Mouse (Mus musculus): ENCODE measurements around the gene Mpig6b. TPM values are rescaled to one million over a fixed set of nuclear protein-coding genes. Genes with fewer than 3 reads are reported as not detected.

Gene Mpig6b
- polyA plus RNA-seq, 1 experiment from 2014 or later, result 0.52 TPM

DNA sequence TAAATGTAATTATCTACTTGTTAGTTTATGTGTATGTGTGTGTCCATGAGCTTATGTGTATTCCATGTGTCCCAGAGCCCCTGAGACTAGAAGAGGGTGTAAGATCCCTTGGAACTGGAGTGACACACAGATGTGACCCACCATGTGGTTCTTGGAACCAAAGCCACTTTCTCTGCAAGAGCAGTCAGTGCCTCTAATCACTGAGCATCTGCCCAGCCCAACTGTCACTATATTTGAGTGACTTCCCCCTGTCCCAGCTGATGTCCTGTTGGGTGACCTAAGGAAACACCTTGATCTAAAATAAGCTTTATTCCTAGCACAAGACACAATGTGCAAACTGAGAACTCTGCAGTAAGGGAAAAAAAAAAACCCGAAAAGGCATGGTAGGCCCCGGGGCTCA lies 37.7 kb downstream of the Mpig6b start:
- peaks cover 25% of the 10 kb centered on the region for H3K4me1 ChIP-seq (ENCODE audit: insufficient read depth, low read length)
- H3K4me2 ChIP-seq (replicated peaks; ENCODE audit: low read depth, low read length), result no peak overlapping the region
- H3K36me3 ChIP-seq (ENCODE audit: insufficient read depth, low read length), result no peaks in the 10 kb centered on the region
- no peak overlapping the region for H3K9ac ChIP-seq (replicated peaks; ENCODE audit: low read length)
- ATAC-seq (ENCODE audit: low FRiP score, low TSS enrichment), result no peak
- no peaks in the 10 kb centered on the region for H3K27me3 ChIP-seq (ENCODE audit: insufficient read depth, low read length)
- no peak overlapping the region for H3K27ac ChIP-seq (ENCODE audit: low read length)
- WGBS, result 59% methylated on average over 2 of the region's 2 CpGs
- no peaks in the 10 kb centered on the region for H3K9me3 ChIP-seq (ENCODE audit: low read length)
- H3K4me3 ChIP-seq (ENCODE audit: low read length), result no peak overlapping the region

DNA sequence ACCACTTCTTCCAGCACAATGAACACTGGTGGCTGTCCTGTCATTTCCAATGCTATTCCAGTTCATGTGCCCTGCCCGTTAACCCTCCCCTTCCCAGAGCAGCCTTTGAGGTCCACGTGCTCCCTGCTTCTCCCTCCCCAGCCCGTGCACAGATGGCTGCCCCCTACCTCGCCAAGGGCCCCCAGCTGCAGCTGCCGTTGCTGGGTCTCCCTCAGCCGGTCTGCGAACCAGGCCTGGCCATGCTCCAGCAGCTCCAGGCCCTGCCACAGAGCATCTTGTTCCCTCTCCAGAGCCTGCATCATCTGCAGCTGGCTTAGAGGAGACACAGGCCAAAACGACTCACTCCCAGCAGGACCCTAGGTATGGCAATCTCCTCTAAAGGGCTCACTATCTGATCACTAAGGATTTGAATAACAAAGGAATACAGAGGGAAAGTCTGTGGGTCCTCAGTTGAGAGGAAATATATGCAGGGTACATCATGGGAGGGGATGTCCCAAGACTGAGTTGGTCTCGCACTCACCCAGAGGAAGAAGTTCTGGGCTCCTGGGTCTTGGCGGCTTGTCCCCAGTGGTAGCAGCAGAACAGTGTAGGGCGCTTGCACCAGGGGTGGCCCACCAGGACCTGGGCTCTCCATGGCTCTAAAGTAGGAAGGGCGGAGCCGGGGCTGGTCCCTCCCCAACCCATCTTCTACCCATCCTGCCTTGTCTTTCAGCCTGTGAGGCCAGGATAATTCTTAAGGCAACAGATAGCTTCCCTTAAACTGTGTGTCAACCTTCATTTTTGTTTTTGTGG lies 38.5 kb downstream of the Mpig6b start, which contains the start of gene Sapcd1:
Gene Sapcd1 (minus strand): TSS at position 740 of the 792 bp plus-strand sequence.
- 35% methylated on average over 13 of the region's 13 CpGs for WGBS
- H3K9me3 ChIP-seq (ENCODE audit: low read length), result no peaks in the 10 kb centered on the region
- peak within 1 kb of the TSS; percentile 35; the same call in 1 of the 2 replicates for H3K27ac ChIP-seq (ENCODE audit: low read length)
- H3K36me3 ChIP-seq (ENCODE audit: insufficient read depth, low read length), result no peaks in the 10 kb centered on the region
- H3K9ac ChIP-seq (replicated peaks; ENCODE audit: low read length), result peak within 1 kb of the TSS; percentile 42
- H3K27me3 ChIP-seq (ENCODE audit: insufficient read depth, low read length), result no peaks in the 10 kb centered on the region
- ATAC-seq (ENCODE audit: low FRiP score, low TSS enrichment), result peak; percentile 46
- H3K4me3 ChIP-seq (ENCODE audit: low read length), result no peak within 1 kb of the TSS
- 0 out of 2 replicates have a peak within 1 kb of the TSS, but pooled peaks have one; percentile 12 for H3K4me2 ChIP-seq (replicated peaks; ENCODE audit: low read depth, low read length)
- peaks cover 25% of the 10 kb centered on the region for H3K4me1 ChIP-seq (ENCODE audit: insufficient read depth, low read length)

DNA sequence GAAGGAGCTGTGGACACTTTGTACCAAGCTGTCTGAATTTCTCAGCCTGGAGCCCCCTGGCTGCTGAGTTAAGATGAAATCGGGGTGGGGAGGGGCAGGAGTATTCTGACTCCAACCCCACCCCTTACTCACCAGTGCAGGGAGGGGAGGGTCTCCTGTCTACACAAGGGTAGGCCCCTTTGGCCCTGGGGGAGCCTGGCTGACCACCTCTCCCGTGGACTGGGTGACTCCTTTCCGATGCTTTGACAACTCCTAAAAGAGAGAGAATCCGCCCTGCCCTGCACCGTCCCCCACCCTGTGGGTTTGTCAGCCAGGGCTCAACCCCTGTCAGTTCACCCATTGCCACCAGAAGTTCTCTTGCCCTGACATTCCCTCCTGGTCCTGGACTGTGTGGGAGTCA lies 39.8 kb downstream of the Mpig6b start:
- Histone ChIP-seq H3K9me3 (ENCODE audit: low read length) (no peaks in the 10 kb centered on the region), H3K27me3 (ENCODE audit: insufficient read depth, low read length) (no peaks in the 10 kb centered on the region), H3K36me3 (ENCODE audit: insufficient read depth, low read length) (no peaks in the 10 kb centered on the region), H3K9ac (replicated peaks; ENCODE audit: low read length) (peak overlapping the region; percentile 7), H3K27ac (ENCODE audit: low read length) (no peak overlapping the region), H3K4me2 (replicated peaks; ENCODE audit: low read depth, low read length) (no peak overlapping the region), H3K4me3 (ENCODE audit: low read length) (no peak overlapping the region), H3K4me1 (ENCODE audit: insufficient read depth, low read length) (peaks cover 30% of the 10 kb centered on the region)
- ATAC-seq (ENCODE audit: low FRiP score, low TSS enrichment), result no peak
- 62% methylated on average over 5 of the region's 5 CpGs for WGBS

DNA sequence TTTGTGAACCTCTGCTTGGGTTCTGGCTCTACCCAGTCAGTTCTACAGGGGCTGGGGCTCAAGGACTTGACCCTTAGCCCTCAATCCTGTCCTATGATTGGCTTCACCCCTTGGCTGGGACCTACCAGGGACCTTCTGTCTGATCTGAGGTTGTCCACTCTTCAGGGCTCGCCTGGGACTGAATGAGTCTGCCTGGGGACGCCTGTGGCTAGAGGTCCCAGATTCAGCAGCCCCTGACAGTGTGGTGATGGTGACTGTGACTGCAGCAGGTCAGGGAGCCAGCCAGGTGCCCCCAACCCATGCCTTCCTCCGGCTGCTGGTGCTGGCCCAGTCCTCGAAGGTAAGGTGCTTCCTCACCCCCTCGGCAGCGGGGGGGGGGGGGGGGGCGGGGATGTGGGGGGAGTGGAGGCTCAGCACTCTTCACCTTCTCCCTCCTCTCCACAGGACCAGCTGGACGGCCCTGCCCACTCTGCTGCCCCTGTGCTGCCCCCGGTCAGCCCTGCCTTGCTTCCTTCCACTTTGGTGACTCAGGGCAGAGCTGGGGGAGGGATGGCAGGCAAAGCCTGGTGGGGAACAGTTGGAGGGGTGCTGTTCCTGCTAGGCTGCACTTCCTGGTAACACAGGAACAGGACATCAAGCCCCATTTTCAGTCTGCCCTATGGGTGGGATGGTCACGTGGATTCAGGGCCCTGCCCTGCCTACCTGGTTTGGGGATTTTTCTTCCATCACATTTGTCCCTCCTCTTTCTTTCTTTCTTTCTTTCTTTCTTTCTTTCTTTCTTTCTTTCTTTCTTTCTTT lies 41.1 kb downstream of the Mpig6b start:
- no peak overlapping the region for H3K4me3 ChIP-seq (ENCODE audit: low read length)
- H3K36me3 ChIP-seq (ENCODE audit: insufficient read depth, low read length), result no peaks in the 10 kb centered on the region
- no peak overlapping the region for H3K4me2 ChIP-seq (replicated peaks; ENCODE audit: low read depth, low read length)
- no peak for ATAC-seq (ENCODE audit: low FRiP score, low TSS enrichment)
- H3K9me3 ChIP-seq (ENCODE audit: low read length), result no peaks in the 10 kb centered on the region
- no peak overlapping the region for H3K9ac ChIP-seq (replicated peaks; ENCODE audit: low read length)
- H3K27me3 ChIP-seq (ENCODE audit: insufficient read depth, low read length), result no peaks in the 10 kb centered on the region
- H3K27ac ChIP-seq (ENCODE audit: low read length), result no peak overlapping the region
- peaks cover 30% of the 10 kb centered on the region for H3K4me1 ChIP-seq (ENCODE audit: insufficient read depth, low read length)
- WGBS, result 69% methylated on average over 5 of the region's 10 CpGs

DNA sequence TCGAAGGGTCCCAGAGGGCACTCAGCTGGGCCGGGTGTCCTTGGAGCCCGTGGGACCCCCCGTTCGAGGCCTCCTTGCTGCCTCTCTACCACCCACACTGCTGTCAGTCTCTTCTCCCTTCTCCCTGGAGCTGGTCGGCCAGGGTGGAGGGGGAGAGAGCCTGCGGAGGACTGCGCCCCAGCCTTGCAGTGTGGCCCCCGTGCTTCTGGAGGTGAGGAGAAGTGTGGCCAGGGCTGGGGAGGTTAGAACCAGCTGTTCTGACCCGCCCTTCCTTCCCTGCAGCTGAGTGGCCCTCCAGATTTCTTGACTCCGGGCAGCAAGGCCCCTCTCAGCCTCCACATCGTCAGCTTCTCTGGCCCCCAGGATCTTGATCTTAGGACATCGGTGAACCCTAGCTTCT lies 41.7 kb downstream of the Mpig6b start:
- Histone ChIP-seq H3K9me3 (ENCODE audit: low read length) (no peaks in the 10 kb centered on the region), H3K36me3 (ENCODE audit: insufficient read depth, low read length) (no peaks in the 10 kb centered on the region), H3K4me3 (ENCODE audit: low read length) (no peak overlapping the region), H3K27me3 (ENCODE audit: insufficient read depth, low read length) (no peaks in the 10 kb centered on the region), H3K9ac (replicated peaks; ENCODE audit: low read length) (peak overlapping the region; percentile 36; the same call in 1 of the 2 replicates), H3K4me2 (replicated peaks; ENCODE audit: low read depth, low read length) (no peak overlapping the region), H3K4me1 (ENCODE audit: insufficient read depth, low read length) (peaks cover 26% of the 10 kb centered on the region), H3K27ac (ENCODE audit: low read length) (0 out of 2 replicates have a peak overlapping the region, but pooled peaks have one; percentile 42)
- 75% methylated on average over 12 of the region's 13 CpGs for WGBS
- ATAC-seq (ENCODE audit: low FRiP score, low TSS enrichment), result no peak

DNA sequence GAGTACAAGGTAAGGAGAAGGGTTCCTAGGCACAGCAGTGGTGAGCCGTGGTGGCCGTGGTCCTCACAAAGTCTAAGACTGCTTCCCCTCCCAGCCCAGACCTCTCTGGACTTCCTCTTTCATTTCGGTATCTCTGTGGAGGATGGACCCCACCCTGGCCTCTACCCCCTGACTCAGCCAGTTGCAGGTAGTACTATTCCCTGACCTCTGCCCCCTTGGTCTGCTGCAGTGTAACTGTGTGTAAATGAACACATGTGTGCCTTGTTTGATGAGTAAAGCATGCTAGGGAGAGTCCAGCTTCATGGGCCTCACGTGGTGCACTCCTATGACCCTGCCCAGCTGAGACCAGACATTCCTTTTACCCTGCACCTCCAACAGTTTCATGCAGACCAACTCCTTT lies 42.2 kb downstream of the Mpig6b start:
- Histone ChIP-seq H3K27me3 (ENCODE audit: insufficient read depth, low read length) (no peaks in the 10 kb centered on the region), H3K4me1 (ENCODE audit: insufficient read depth, low read length) (peaks cover 26% of the 10 kb centered on the region), H3K9ac (replicated peaks; ENCODE audit: low read length) (peak overlapping the region; percentile 36; the same call in 1 of the 2 replicates), H3K27ac (ENCODE audit: low read length) (0 out of 2 replicates have a peak overlapping the region, but pooled peaks have one; percentile 42), H3K4me2 (replicated peaks; ENCODE audit: low read depth, low read length) (no peak overlapping the region), H3K4me3 (ENCODE audit: low read length) (no peak overlapping the region), H3K9me3 (ENCODE audit: low read length) (no peaks in the 10 kb centered on the region), H3K36me3 (ENCODE audit: insufficient read depth, low read length) (no peaks in the 10 kb centered on the region)
- no peak for ATAC-seq (ENCODE audit: low FRiP score, low TSS enrichment)
- WGBS, result 60% methylated on average over 4 of the region's 4 CpGs

DNA sequence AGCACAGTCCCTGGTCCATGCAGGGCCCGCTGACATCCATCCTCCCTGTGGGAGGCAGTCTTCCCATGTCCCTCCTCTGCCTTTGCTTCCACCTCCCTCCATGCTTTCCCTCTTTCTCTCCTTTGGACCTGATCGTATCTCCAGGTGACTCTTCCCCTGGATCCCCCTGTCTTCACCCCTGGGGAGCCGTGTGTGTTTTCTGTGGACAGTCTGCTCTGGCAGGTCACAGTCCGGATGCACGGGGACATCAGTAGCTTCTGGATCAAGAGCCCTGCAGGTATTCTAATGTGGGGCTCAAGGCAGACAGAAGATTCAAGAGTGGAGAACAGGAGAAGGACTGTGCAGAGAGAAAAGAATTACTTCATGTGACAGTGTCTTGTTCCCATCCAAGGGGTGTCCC lies 42.8 kb downstream of the Mpig6b start:
- no peak for ATAC-seq (ENCODE audit: low FRiP score, low TSS enrichment)
- H3K27ac ChIP-seq (ENCODE audit: low read length), result no peak overlapping the region
- no peak overlapping the region for H3K9ac ChIP-seq (replicated peaks; ENCODE audit: low read length)
- H3K4me3 ChIP-seq (ENCODE audit: low read length), result no peak overlapping the region
- WGBS, result 78% methylated on average over 5 of the region's 5 CpGs
- H3K27me3 ChIP-seq (ENCODE audit: insufficient read depth, low read length), result no peaks in the 10 kb centered on the region
- H3K9me3 ChIP-seq (ENCODE audit: low read length), result no peaks in the 10 kb centered on the region
- H3K4me2 ChIP-seq (replicated peaks; ENCODE audit: low read depth, low read length), result no peak overlapping the region
- no peaks in the 10 kb centered on the region for H3K36me3 ChIP-seq (ENCODE audit: insufficient read depth, low read length)
- H3K4me1 ChIP-seq (ENCODE audit: insufficient read depth, low read length), result peaks cover 26% of the 10 kb centered on the region

DNA sequence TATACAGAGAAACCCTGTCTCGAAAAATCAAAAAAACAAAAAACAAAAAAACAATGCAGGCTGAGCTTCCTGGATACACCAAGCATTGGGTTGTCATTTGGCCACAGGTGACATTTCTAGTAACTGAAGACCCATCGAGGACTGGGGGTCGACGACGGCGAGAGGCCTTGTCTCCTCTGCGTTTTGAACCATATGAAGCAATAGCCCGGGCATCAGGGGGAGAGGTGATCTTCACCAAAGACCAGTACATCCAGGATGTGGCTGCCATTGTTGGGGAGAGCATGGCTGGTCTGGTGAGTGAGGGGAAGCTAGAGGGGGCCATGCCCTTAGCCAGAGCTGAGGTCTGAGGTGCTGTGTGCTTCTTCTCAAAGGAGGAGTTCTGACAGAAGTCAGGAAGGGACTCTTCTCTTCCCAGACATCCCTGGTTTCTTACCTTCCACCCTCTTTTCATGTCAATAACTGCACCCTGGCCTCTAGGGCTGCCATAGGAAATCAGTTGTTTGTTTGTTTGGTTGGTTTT lies 43.4 kb downstream of the Mpig6b start:
- Histone ChIP-seq H3K4me2 (replicated peaks; ENCODE audit: low read depth, low read length) (no peak overlapping the region), H3K27ac (ENCODE audit: low read length) (peak overlapping the region; percentile 55), H3K4me1 (ENCODE audit: insufficient read depth, low read length) (peaks cover 26% of the 10 kb centered on the region), H3K9me3 (ENCODE audit: low read length) (no peaks in the 10 kb centered on the region), H3K27me3 (ENCODE audit: insufficient read depth, low read length) (no peaks in the 10 kb centered on the region), H3K4me3 (ENCODE audit: low read length) (no peak overlapping the region), H3K36me3 (ENCODE audit: insufficient read depth, low read length) (no peaks in the 10 kb centered on the region), H3K9ac (replicated peaks; ENCODE audit: low read length) (no peak overlapping the region)
- ATAC-seq (ENCODE audit: low FRiP score, low TSS enrichment), result no peak
- WGBS, result 91% methylated on average over 8 of the region's 8 CpGs

DNA sequence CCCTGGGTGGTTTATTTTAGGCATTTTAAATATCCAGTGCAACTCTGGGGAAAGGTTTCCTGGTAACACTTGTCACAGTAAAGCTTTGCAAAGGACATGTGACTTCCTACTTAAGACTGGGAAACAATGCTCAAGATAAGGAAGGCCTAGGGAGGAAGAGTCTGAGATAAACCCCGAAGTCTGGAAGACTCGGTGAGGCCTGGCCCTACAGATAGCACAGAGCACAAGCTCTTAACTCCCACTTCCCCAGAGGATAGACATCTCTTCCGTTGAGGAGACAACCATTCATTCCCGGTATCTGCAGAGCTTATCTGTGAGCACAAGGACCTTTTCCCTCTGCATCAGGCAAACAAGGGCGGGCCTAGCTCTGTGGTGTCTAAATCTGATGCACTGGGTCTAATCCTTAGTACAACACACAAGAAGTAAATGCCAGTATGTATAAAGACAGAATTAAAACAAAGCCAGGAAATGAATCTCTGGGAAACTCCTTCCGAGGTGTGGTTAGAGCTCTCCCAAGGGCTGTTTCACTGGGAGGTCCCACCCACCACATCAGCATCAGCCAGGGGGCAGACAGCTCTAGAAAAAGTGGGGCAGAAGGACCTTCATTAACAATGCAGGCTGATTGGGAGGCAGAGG lies 44.0 kb downstream of the Mpig6b start:
- peak overlapping the region; percentile 29; the same call in 1 of the 2 replicates for H3K9ac ChIP-seq (replicated peaks; ENCODE audit: low read length)
- H3K4me1 ChIP-seq (ENCODE audit: insufficient read depth, low read length), result peaks cover 20% of the 10 kb centered on the region
- H3K36me3 ChIP-seq (ENCODE audit: insufficient read depth, low read length), result no peaks in the 10 kb centered on the region
- ATAC-seq (ENCODE audit: low FRiP score, low TSS enrichment), result no peak
- WGBS, result 50% methylated on average over 6 of the region's 6 CpGs
- no peaks in the 10 kb centered on the region for H3K9me3 ChIP-seq (ENCODE audit: low read length)
- peak overlapping the region; percentile 84 for H3K27ac ChIP-seq (ENCODE audit: low read length)
- peak overlapping the region; percentile 37; the same call in 1 of the 2 replicates for H3K4me2 ChIP-seq (replicated peaks; ENCODE audit: low read depth, low read length)
- no peaks in the 10 kb centered on the region for H3K27me3 ChIP-seq (ENCODE audit: insufficient read depth, low read length)
- H3K4me3 ChIP-seq (ENCODE audit: low read length), result no peak overlapping the region
